Mouse (Mus musculus) brain, embryonic 18.5 days (tissue): ENCODE measurements around the gene Ndufa4l2.

Experiments
- DNase-seq: peaks from one replicate; pipeline ENCODE4 v3.0.0-alpha.2; 2012; ENCODE audit warnings: low read depth, low spot score

Gene Ndufa4l2

GRCm38 (mm10) chr10:127509837-127510701 lies 4.7 kb upstream of the Ndufa4l2 start:
- no peak for DNase-seq

DNA sequence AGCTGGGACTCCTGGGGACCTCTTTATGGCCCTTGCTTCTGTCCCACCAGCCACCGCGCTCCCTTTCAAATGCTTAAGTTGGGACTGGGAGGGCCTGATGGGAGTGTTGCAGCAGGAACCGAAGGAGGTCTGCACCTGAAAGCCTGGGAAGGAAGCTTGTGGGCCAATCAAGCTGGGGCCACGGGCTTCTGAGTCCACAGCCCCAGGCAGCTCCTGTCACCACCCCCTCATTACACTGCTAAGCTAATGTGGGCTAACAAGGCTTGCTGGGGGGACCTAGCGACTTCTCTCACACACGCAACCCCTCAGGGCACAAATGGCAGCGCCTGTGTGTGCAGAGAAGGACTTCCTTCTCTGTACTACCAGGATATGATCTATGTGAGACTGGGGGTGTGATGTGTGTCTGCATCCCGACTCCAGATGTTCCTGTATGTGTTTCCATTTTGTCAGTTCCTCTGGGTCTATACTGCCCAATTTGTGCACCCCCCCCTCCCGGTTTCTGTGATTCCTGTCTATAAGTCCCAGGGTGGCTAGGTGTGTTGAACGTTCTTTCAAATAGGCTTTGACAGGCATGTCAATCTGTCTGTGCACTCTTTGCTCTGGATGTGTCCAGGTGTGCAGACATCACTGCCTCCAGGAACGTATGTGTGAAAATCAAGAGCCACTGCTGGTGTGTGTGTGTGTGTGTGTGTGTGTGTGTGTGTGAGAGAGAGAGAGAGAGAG lies 3.7 kb upstream of the Ndufa4l2 start:
- DNase-seq: no peak

GRCm38 (mm10) chr10:127511634-127512306 lies 3.0 kb upstream of the Ndufa4l2 start:
- DNase-seq: no peak

- DNase-seq: no peak
Measured at GRCm38 (mm10) chr10:127512307-127512666, 2.5 kb upstream of the Ndufa4l2 start.

- DNase-seq: no peak
Measured at GRCm38 (mm10) chr10:127512813-127513212, 2.0 kb upstream of the Ndufa4l2 start.

DNA sequence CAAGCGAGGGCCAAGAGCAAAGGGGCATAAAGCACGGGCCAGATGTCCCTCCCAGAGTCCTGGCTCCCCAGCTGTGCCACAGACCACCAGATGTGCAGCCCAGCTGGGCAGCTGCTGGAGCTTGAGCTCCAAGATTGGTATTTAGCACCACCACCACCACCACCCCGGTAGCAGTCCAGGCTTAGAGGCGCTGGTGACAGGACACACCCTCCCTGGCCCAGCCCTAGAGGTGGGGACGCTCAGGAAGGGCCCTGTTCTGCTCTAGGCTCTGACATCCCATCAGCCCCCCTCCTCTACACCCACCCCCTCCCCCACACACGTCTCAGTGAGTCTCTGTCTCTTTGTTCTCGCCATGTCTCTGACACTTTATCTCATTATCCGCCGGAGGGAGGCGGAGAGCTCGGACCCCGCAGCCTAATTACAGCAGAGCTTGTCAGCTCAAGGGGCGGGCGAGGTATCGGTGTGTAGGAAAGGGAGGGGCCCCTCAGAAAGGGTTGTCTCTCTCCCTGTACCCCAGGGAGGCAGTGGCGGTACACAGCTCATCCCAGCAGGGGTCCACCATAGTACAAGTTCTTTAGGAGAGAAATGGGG lies 1.2 kb upstream of the Ndufa4l2 start:
- no peak for DNase-seq

DNA sequence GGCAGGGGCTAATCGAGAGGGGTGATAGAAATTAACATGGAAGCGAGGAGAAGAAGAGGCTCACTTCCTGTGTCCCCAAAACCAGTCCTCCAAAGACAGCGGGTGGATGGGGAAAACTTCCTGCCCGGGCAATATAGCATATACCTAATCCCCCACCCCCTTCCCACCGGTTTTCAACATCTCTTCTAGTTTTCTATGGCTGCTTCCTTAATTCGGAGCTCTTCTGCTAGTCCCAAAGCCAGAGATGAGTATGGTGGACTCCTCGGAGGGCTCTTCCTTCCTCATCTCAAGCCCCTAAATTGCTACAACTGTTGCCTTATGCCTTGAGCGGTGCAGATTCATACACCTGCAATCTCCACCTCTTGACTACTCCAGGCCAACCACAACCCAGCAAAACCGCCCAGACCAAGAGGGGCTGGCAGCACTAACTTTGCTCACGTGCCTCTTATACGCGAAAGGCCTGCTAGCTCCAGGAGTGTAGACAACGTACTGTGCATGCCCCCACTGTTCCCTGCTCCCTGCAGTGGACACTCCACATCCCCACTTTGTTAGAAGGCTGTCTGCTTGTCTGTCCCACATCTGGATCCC lies 562 bp upstream of the Ndufa4l2 start:
- DNase-seq: no peak

DNA sequence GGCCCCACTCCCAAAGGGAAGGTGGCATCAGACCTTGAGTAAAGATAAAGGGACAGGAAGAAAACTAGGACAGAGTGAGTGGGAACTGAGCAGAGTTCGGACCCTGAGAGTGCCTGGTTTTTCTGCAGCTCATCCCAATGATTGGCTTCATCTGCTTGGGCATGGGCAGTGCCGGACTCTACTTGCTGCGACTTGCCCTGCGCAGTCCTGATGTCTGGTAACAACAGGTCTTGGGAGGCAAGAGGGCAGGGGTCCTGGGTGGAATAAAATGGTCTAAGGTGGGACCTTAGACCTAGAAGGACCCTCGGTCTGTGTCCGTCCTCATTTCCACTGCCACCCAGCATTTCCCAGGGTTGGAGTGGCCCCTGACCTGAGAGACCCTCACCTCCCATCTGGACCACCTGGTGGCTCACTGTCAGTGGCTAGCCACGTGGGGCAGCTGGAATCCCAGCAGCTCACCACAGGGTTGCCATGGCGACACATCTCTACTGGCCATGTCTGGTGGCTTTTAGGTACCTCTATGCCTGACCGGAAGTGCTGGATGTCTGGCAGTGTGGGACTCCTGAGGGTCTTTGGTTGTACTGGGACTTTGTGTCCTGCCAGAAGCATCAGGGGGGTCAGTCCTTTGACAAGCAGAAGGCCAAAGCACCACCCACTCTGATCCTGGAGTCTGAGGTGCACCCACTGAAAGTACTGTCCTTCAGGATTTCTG lies 660 bp downstream of the Ndufa4l2 start:
- no peak for DNase-seq

GRCm38 (mm10) chr10:127515983-127516459 lies 1.3 kb downstream of the Ndufa4l2 start:
- DNase-seq: no peak

DNA sequence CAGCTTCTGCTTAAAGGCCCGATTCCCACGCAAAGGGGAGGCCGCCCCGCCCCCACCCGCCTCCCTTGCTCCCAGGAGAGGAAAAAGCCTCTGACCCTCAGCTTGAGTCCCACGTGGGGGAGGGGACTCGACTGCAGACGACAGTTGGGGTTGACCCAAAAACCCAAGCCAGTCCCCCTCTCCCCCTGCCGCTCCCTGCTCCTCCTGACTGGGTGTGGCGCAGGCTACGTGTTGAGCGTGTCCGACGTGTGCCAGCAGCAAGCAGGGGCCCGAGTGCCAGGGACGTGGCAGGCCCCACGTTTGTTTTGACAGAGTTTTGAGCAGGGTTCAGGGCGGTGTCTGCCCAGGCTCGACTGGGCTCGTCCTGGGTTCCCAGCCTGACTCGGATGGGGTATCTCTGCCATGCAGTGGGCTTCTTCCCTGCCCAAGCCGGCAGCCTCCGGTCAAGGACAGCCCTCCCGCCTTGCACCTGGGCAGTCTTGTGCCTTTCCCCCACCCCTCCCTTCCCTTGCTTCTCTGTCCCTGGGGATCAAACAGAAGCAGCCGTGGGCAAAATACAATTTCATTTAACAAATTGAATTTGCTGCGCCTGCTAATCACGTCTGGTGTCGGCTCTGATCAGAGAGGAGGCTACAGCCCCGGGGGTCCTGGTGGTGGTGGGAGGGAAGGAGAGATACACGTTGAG lies 2.0 kb downstream of the Ndufa4l2 start:
- DNase-seq: no peak

- no peak for DNase-seq
Measured at GRCm38 (mm10) chr10:127517941-127518340, 3.2 kb downstream of the Ndufa4l2 start.

DNA sequence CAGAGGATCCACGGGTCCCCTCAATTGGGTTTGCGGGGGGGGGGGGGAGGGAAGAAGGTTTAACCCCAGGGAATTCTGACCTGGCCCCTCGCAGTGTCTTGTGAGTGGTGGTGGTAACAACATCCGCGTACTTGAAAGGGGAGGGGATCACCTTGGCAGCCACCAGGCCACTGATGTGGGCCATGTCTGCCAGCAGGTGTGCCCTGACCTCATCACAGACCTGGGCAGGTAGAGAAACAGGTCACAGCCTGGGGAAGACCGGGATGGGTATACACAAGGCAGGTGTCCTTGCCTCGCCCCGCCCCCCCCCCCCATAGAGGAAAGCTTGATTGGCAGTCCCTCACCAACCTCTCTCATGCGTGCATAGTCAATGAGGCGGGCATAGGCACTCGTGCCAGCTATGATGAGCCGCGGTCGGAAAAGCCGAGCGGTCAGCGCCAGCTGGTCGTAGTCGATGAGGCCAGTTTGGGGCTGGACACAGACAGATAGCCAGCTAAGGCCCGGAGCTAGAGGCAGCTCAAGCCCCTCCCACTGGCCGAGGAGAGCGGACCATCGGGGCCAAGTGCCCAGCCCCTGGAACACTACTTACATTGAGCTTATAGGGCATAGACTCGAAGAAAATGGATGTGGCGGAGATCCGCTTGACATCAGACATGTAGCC lies 4.4 kb downstream of the Ndufa4l2 start:
- DNase-seq: no peak

- DNase-seq: no peak
Measured at GRCm38 (mm10) chr10:127519903-127520713, 5.3 kb downstream of the Ndufa4l2 start.

DNA sequence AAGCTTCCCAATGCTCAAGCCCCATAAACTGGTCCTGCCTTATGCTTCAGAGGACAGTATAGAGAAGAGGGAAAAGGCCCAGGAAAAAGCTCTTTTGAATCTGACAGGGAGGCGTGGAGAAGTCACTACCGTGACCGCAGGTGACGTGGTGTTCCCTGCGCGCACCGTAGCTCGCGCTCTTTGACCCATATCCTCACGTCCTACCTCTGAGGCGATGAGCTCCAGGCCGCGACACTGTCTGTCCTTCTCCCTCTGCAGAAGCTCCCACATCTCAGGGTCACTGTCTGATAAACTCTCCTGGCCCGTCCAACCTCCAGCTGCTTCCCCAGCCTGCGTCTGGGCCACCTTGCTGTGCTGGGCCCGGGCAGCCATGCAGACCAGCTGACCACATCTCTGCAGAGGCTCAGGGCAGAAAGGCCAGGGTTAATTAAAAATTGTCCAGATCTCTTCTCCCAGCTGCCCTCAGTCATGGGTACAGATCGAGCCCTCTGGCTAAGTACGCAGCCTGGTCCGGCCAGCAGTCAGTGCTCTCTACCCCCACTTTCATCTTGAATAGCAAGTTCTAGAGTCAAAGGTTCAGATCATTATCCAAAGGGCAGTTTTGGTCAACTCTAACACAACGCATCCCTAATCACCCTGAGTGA lies 6.1 kb downstream of the Ndufa4l2 start:
- no peak for DNase-seq

GRCm38 (mm10) chr10:127521611-127522080 lies 6.9 kb downstream of the Ndufa4l2 start:
- DNase-seq: no peak

GRCm38 (mm10) chr10:127522088-127522581 lies 7.4 kb downstream of the Ndufa4l2 start, which contains the start of gene Shmt2:
Gene Shmt2, minus strand, starts transcription at chr10:127522444.
- peak; percentile 87 for DNase-seq

DNA sequence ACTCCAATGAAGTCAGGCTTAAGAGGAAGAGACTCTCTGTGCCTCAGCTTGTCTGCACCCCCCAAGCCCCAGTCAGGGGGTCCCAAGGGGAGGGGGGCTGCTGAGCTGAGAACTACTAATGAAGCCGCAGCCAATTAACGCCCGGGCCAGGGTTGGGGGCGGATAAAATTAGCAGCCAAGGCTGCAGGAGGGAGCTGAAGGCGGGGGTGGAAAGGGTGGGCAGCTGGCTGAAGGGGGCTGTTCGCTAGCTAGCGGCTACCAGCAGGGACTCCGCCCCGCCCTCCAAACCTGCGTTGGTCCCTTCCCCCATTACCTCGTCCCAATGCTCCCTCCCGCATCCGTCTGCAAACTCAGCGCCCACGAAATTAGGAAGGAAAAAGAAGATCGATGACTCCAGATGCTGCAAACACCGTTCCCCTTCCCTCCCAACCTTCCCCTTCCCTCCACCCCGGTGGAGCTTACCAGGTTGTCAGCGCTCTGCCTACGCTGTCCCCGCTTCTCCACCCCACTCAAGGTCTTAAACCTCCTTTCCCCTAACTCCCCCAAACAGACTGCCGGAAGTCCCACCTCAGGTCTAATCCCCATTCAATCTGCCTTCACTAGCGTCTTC lies 10.0 kb downstream of the Ndufa4l2 start:
- no peak for DNase-seq
